Mouse (Mus musculus) E14TG2a.4 (cell line): ENCODE data around the gene Eva1a.

ENCODE experiments used
- H3K27me3 ChIP-seq: 2 replicates; pipeline ENCODE4 v1.6.1; 2014; ENCODE audit warnings: low read length, control low read depth; ENCODE audit not compliant: insufficient read depth
- H3K36me3 ChIP-seq: 2 replicates; pipeline ENCODE4 v1.6.1; 2014; ENCODE audit warnings: low read length, control low read depth; ENCODE audit not compliant: insufficient read depth
- H3K4me1 ChIP-seq: replicated peaks from 2 replicates; pipeline ENCODE4 v1.6.1; 2014; ENCODE audit warnings: low read depth, low read length, control low read depth
- H3K4me3 ChIP-seq: replicated peaks from 2 replicates; pipeline ENCODE4 v1.5.1; 2014; ENCODE audit warnings: mild to moderate bottlenecking, low read length
- H3K9me3 ChIP-seq: 2 replicates; pipeline ENCODE4 v1.6.1; 2014; ENCODE audit warnings: low read length, control low read depth
- CTCF ChIP-seq: conservative IDR thresholded peaks from 2 replicates; pipeline ENCODE4 v1.5.1; 2014; ENCODE audit warnings: low read length
- NANOG ChIP-seq: IDR thresholded peaks from 2 replicates; pipeline ENCODE4 v1.6.1; 2014; ENCODE audit warnings: borderline replicate concordance, low read length, mixed read lengths
- POU5F1 ChIP-seq: IDR thresholded peaks from 2 replicates; pipeline ENCODE4 v1.6.1; 2014; ENCODE audit warnings: low read length, borderline replicate concordance

Gene Eva1a

GRCm38 (mm10) chr6:82041488-82042295 is 849 bp downstream of the Eva1a start:
- Histone ChIP-seq H3K4me1 (peaks cover 55% of the 10 kb centered on the region), H3K4me3 (peak overlapping the region; percentile 82), H3K9me3 (no peaks in the 10 kb centered on the region), H3K27me3 (peaks cover 60% of the 10 kb centered on the region), H3K36me3 (no peaks in the 10 kb centered on the region)
- TF ChIP-seq NANOG = no peak
- no peak for TF ChIP-seq POU5F1
- TF ChIP-seq CTCF = no peak

- TF ChIP-seq POU5F1 = no peak
- TF ChIP-seq NANOG = no peak
- TF ChIP-seq CTCF = no peak
- Histone ChIP-seq H3K9me3 (no peaks in the 10 kb centered on the region), H3K4me1 (peaks cover 55% of the 10 kb centered on the region), H3K36me3 (no peaks in the 10 kb centered on the region), H3K27me3 (peaks cover 54% of the 10 kb centered on the region), H3K4me3 (peak overlapping the region; percentile 82)
These were observed 1.7 kb downstream of the Eva1a start for GRCm38 (mm10) chr6:82042296-82043125.

- Histone ChIP-seq H3K4me1 (peaks cover 61% of the 10 kb centered on the region), H3K9me3 (no peaks in the 10 kb centered on the region), H3K27me3 (peaks cover 44% of the 10 kb centered on the region), H3K36me3 (no peaks in the 10 kb centered on the region), H3K4me3 (no peak overlapping the region)
- TF ChIP-seq POU5F1 (no peak), NANOG (no peak), CTCF (no peak)
These were observed 2.8 kb downstream of the Eva1a start for GRCm38 (mm10) chr6:82043634-82044033.

- H3K4me3 ChIP-seq = no peak overlapping the region
- no peaks in the 10 kb centered on the region for H3K9me3 ChIP-seq
- no peaks in the 10 kb centered on the region for H3K36me3 ChIP-seq
- H3K27me3 ChIP-seq = peaks cover 38% of the 10 kb centered on the region
- peaks cover 62% of the 10 kb centered on the region for H3K4me1 ChIP-seq
- TF ChIP-seq NANOG = no peak
These were observed 3.7 kb downstream of the Eva1a start for GRCm38 (mm10) chr6:82044509-82044908.

GRCm38 (mm10) chr6:82047977-82048376 is 7.1 kb downstream of the Eva1a start:
- H3K36me3 ChIP-seq = no peaks in the 10 kb centered on the region
- H3K4me3 ChIP-seq = no peak overlapping the region
- peaks cover 19% of the 10 kb centered on the region for H3K27me3 ChIP-seq
- H3K4me1 ChIP-seq = peaks cover 68% of the 10 kb centered on the region
- no peak for TF ChIP-seq CTCF
- TF ChIP-seq POU5F1 = no peak
- no peak for TF ChIP-seq NANOG
- H3K9me3 ChIP-seq = no peaks in the 10 kb centered on the region

- Histone ChIP-seq H3K4me3 (no peak overlapping the region), H3K27me3 (0 out of 2 replicates have a peak, but pooled peaks cover 2% of the 10 kb centered on the region), H3K36me3 (no peaks in the 10 kb centered on the region), H3K4me1 (peaks cover 47% of the 10 kb centered on the region), H3K9me3 (no peaks in the 10 kb centered on the region)
- no peak for TF ChIP-seq CTCF
- no peak for TF ChIP-seq POU5F1
- TF ChIP-seq NANOG = no peak
These were observed 9.4 kb downstream of the Eva1a start for GRCm38 (mm10) chr6:82050201-82050600.

GRCm38 (mm10) chr6:82051569-82051968 is 10.7 kb downstream of the Eva1a start:
- TF ChIP-seq NANOG (no peak), POU5F1 (no peak), CTCF (no peak)
- 0 out of 2 replicates have a peak overlapping the region, but pooled peaks have one; percentile 17 for H3K4me3 ChIP-seq
- H3K27me3 ChIP-seq = no peaks in the 10 kb centered on the region
- H3K4me1 ChIP-seq = peaks cover 35% of the 10 kb centered on the region
- no peaks in the 10 kb centered on the region for H3K36me3 ChIP-seq
- H3K9me3 ChIP-seq = no peaks in the 10 kb centered on the region

GRCm38 (mm10) chr6:82052047-82052725 is 11.3 kb downstream of the Eva1a start:
- Histone ChIP-seq H3K4me1 (peaks cover 35% of the 10 kb centered on the region), H3K9me3 (no peaks in the 10 kb centered on the region), H3K4me3 (no peak overlapping the region), H3K27me3 (no peaks in the 10 kb centered on the region), H3K36me3 (no peaks in the 10 kb centered on the region)
- TF ChIP-seq CTCF = no peak
- no peak for TF ChIP-seq POU5F1
- no peak for TF ChIP-seq NANOG
